Mouse (Mus musculus): Measurements from ENCODE around the gene Foxp1. TPM values are rescaled to one million over a fixed set of nuclear protein-coding genes. Genes with fewer than 3 reads are reported as not detected.

Gene Foxp1
- polyA plus RNA-seq, 1 experiment from 2014 or later, result 121 TPM

- Histone ChIP-seq H3K9me3 (ENCODE audit: low read length) (no peaks in the 10 kb centered on the region), H3K4me1 (ENCODE audit: insufficient read depth, low read depth, low read length) (no peaks in the 10 kb centered on the region; the same call in 1 of the 2 replicates), H3K27ac (ENCODE audit: low read length) (no peak overlapping the region), H3K4me3 (ENCODE audit: low read depth, low read length) (no peak overlapping the region), H3K36me3 (ENCODE audit: insufficient read depth, low read length) (no peaks in the 10 kb centered on the region), H3K9ac (replicated peaks; ENCODE audit: low read depth) (no peak overlapping the region), H3K4me2 (replicated peaks; ENCODE audit: low read depth, low read length) (no peak overlapping the region), H3K27me3 (replicated peaks; ENCODE audit: insufficient read depth, low read length) (no peaks in the 10 kb centered on the region)
- WGBS, result 74% methylated on average over 3 of the region's 3 CpGs
- no peak for DNase-seq (ENCODE audit: low spot score)
- TF ChIP-seq EP300 (IDR thresholded peaks at IDR 0.05) (no peak), CTCF (IDR thresholded peaks at IDR 0.05) (no peak)
- ATAC-seq, result no peak
These were observed 31.4 kb downstream of the Foxp1 start for GRCm38 (mm10) chr6:99491146-99491545.

- Histone ChIP-seq H3K9ac (replicated peaks; ENCODE audit: low read depth) (no peak overlapping the region), H3K4me1 (ENCODE audit: insufficient read depth, low read depth, low read length) (no peaks in the 10 kb centered on the region; the same call in 1 of the 2 replicates), H3K4me3 (ENCODE audit: low read depth, low read length) (no peak overlapping the region), H3K27ac (ENCODE audit: low read length) (no peak overlapping the region), H3K4me2 (replicated peaks; ENCODE audit: low read depth, low read length) (no peak overlapping the region), H3K36me3 (ENCODE audit: insufficient read depth, low read length) (no peaks in the 10 kb centered on the region), H3K27me3 (replicated peaks; ENCODE audit: insufficient read depth, low read length) (no peaks in the 10 kb centered on the region), H3K9me3 (ENCODE audit: low read length) (no peaks in the 10 kb centered on the region)
- WGBS, result 62% methylated on average over 8 of the region's 8 CpGs
- ATAC-seq, result no peak
- peak; percentile 41 for DNase-seq (ENCODE audit: low spot score)
- TF ChIP-seq EP300 (IDR thresholded peaks at IDR 0.05) (no peak), CTCF (IDR thresholded peaks at IDR 0.05) (no peak)
These were observed 32.4 kb downstream of the Foxp1 start for GRCm38 (mm10) chr6:99489900-99490648.

- Histone ChIP-seq H3K27ac (ENCODE audit: low read length) (no peak overlapping the region), H3K36me3 (ENCODE audit: insufficient read depth, low read length) (no peaks in the 10 kb centered on the region), H3K9ac (replicated peaks; ENCODE audit: low read depth) (no peak overlapping the region), H3K4me3 (ENCODE audit: low read depth, low read length) (no peak overlapping the region), H3K9me3 (ENCODE audit: low read length) (no peaks in the 10 kb centered on the region), H3K4me2 (replicated peaks; ENCODE audit: low read depth, low read length) (no peak overlapping the region), H3K4me1 (ENCODE audit: insufficient read depth, low read depth, low read length) (no peaks in the 10 kb centered on the region; the same call in 1 of the 2 replicates), H3K27me3 (replicated peaks; ENCODE audit: insufficient read depth, low read length) (no peaks in the 10 kb centered on the region)
- WGBS, result 59% methylated on average over 10 of the region's 10 CpGs
- DNase-seq (ENCODE audit: low spot score) (peak; percentile 63), ATAC-seq (peak; percentile 13; the same call in 1 of the 2 replicates)
- TF ChIP-seq EP300 (IDR thresholded peaks at IDR 0.05) (no peak), CTCF (IDR thresholded peaks at IDR 0.05) (no peak)
These were observed 33.1 kb downstream of the Foxp1 start for GRCm38 (mm10) chr6:99489423-99489822.

DNA sequence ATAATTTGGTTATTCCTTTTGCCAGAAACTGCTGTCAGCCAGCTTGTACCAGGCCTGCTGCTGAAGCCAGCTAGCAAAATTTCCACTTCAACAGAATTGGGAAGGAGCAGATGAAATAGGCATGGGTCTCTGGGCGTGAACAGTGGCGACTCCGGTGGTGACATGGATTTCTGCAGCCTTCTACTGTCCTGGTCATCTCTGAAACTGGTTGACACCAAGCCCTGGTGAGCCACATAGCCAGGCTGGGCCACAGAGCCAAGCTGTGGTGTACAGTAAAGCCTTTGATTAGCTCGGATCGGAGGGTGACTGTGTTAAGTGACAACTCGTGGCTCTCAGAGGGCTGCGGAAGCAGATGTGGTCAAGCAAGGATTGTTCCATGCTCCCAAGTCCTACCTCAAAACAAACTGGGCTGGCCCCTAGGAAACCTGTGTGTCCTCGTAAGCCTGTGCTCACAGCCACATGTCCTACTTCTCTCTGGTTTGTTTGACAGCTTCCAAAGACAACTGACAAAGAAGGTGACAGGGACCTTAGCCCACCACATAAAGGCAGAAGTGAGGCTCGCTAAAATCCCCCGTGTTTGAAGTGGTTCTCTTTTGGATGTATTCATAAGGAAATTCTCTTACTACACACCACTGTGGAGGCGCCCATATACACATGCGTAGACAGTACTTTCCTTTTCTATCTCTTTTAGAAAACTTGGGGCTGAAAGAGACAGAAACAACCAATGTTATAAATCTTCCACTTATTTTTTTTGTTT, 36.5 kb downstream of the Foxp1 start:
- TF ChIP-seq EP300 (IDR thresholded peaks at IDR 0.05) (no peak), CTCF (IDR thresholded peaks at IDR 0.05) (peak; percentile 53)
- no peaks in the 10 kb centered on the region for H3K36me3 ChIP-seq (ENCODE audit: insufficient read depth, low read length)
- no peaks in the 10 kb centered on the region for H3K27me3 ChIP-seq (replicated peaks; ENCODE audit: insufficient read depth, low read length)
- no peak overlapping the region; the same call in 1 of the 2 replicates for H3K4me2 ChIP-seq (replicated peaks; ENCODE audit: low read depth, low read length)
- no peaks in the 10 kb centered on the region; the same call in 1 of the 2 replicates for H3K4me1 ChIP-seq (ENCODE audit: insufficient read depth, low read depth, low read length)
- no peaks in the 10 kb centered on the region for H3K9me3 ChIP-seq (ENCODE audit: low read length)
- no peak overlapping the region for H3K9ac ChIP-seq (replicated peaks; ENCODE audit: low read depth)
- WGBS, result 70% methylated on average over 12 of the region's 12 CpGs
- ATAC-seq (peak; percentile 14), DNase-seq (ENCODE audit: low spot score) (peak; percentile 47)
- H3K27ac ChIP-seq (ENCODE audit: low read length), result no peak overlapping the region; the same call in 1 of the 2 replicates
- H3K4me3 ChIP-seq (ENCODE audit: low read depth, low read length), result no peak overlapping the region

GRCm38 (mm10) chr6:99485217-99485883, 37.2 kb downstream of the Foxp1 start:
- DNase-seq (ENCODE audit: low spot score), result peak; percentile 95
- TF ChIP-seq EP300 (IDR thresholded peaks at IDR 0.05) (no peak), CTCF (IDR thresholded peaks at IDR 0.05) (no peak)
- WGBS, result 22% methylated on average over 20 of the region's 20 CpGs
- Histone ChIP-seq H3K9ac (replicated peaks; ENCODE audit: low read depth) (no peak overlapping the region), H3K36me3 (ENCODE audit: insufficient read depth, low read length) (no peaks in the 10 kb centered on the region), H3K4me2 (replicated peaks; ENCODE audit: low read depth, low read length) (peak overlapping the region; percentile 22), H3K27me3 (replicated peaks; ENCODE audit: insufficient read depth, low read length) (no peaks in the 10 kb centered on the region), H3K4me1 (ENCODE audit: insufficient read depth, low read depth, low read length) (no peaks in the 10 kb centered on the region; the same call in 1 of the 2 replicates), H3K27ac (ENCODE audit: low read length) (peak overlapping the region; percentile 48), H3K9me3 (ENCODE audit: low read length) (no peaks in the 10 kb centered on the region), H3K4me3 (ENCODE audit: low read depth, low read length) (no peak overlapping the region)
- peak; percentile 95 for ATAC-seq

DNA sequence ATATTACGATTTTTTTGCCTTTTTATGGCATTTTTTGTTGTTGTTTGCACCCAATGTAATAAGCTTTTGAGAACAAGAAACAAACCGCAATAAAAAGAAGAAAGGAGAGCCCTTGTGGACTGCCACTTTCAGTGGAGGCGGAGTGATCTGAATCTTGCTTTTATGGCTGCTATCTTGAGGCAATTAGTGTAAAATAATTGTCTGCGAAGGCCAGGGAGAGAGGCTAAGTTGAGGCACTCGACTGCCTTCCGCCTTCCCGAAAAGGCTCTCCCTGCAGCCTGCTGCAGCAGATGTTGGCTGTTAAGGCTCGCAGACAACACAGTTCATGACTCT, 37.7 kb downstream of the Foxp1 start:
- Histone ChIP-seq H3K4me2 (replicated peaks; ENCODE audit: low read depth, low read length) (peak overlapping the region; percentile 22; the same call in 1 of the 2 replicates), H3K27me3 (replicated peaks; ENCODE audit: insufficient read depth, low read length) (no peaks in the 10 kb centered on the region), H3K36me3 (ENCODE audit: insufficient read depth, low read length) (no peaks in the 10 kb centered on the region), H3K27ac (ENCODE audit: low read length) (peak overlapping the region; percentile 48; the same call in 1 of the 2 replicates), H3K4me1 (ENCODE audit: insufficient read depth, low read depth, low read length) (no peaks in the 10 kb centered on the region; the same call in 1 of the 2 replicates), H3K9ac (replicated peaks; ENCODE audit: low read depth) (no peak overlapping the region), H3K4me3 (ENCODE audit: low read depth, low read length) (no peak overlapping the region), H3K9me3 (ENCODE audit: low read length) (no peaks in the 10 kb centered on the region)
- ATAC-seq (no peak), DNase-seq (ENCODE audit: low spot score) (no peak)
- TF ChIP-seq EP300 (IDR thresholded peaks at IDR 0.05), result no peak
- TF ChIP-seq CTCF (IDR thresholded peaks at IDR 0.05), result no peak
- 25% methylated on average over 8 of the region's 8 CpGs for whole genome bisulfite sequencing
